Mouse (Mus musculus) activated CD4-positive, CD25-positive, alpha-beta regulatory T cell, adult 9 weeks (primary cell): Measurements from ENCODE around the gene Zfyve16. TPM values are rescaled to one million over a fixed set of nuclear protein-coding genes. Genes with fewer than 3 reads are reported as not detected.

Source experiments
- polyA plus RNA-seq: library from polyadenylated mRNA; unstranded; fragments of 100-300 nt; shearing (Covaris generic); gene quantifications from one replicate; pipeline ENCODE4 v1.2.1, GENCODE M21; 2017

Zfyve16 gene
- 13.7 TPM for polyA plus RNA-seq

DNA sequence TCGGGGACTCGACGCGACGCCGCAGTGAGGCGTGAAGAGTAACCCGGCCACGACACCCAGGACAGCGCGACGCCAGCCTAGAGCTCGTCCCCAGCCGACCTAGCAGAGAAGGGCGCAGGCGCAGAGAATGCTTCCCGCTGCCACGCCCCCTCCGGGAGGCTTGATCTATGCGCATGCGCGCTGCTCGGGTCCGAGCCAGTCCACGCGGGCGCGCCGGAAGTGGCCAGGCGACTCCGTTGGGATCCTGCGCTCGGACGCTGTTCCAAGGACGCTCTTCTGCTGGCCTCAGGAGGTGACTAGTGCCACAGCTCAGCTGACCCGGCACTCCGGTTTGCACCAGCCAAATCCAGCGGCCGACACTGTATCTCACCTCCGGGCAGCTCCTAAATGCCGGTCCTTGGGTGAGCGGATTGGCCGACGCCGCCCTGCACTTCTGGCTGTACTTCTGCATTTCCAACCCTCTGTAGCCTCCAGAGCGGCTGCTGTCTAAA is at the start of gene Zfyve16:
Zfyve16 (minus strand) TSS at position 148 of the 491 bp plus-strand sequence.

DNA sequence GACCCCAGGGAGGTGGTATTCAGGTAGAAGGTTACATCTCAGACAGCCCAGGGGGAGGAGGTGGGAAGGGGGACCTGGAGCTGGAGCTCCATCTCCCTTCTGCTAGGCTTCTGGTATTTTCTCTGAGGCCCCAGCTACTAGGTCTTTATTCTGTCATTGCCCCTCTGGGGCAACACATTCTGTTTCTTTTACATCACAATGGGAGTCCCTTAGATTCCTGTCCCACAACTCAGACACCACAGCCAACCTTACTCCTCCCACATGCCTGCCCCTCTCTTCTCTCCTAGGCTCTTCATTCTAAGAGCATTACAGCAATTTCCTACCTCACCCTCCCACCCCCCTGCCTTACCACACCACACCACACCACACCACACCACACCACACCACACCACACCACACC is 45.4 kb upstream of the Zfyve16 start, which contains the start of gene Spz1:
Spz1 (minus strand) TSS at position 101 of the 400 bp plus-strand sequence.

GRCm38 (mm10) chr13:92483852-92484463 is 46.7 kb downstream of the Zfyve16 start, which contains the start of gene Fam151b:
Fam151b (minus strand) TSS chr13:92484015.

Other genes with a start within 250 kb of the Zfyve16 start
- gene Gm20379, start 224.9 kb downstream of the Zfyve16 start, polyA plus RNA-seq = 1.2 TPM
- gene Dhfr, start 176.1 kb downstream of the Zfyve16 start, polyA plus RNA-seq = 3.7 TPM
- 41.3 TPM for gene Msh3, start 175.9 kb downstream of the Zfyve16 start, polyA plus RNA-seq
- gene Ankrd34b, start 105.0 kb downstream of the Zfyve16 start, polyA plus RNA-seq = not detected
- gene Fam151b, start 46.9 kb downstream of the Zfyve16 start, polyA plus RNA-seq = 5.5 TPM
- gene Spz1, start 45.3 kb upstream of the Zfyve16 start, polyA plus RNA-seq = not detected
- gene Serinc5, start 80.2 kb upstream of the Zfyve16 start, polyA plus RNA-seq = 32.2 TPM